Mouse (Mus musculus): ENCODE results near the gene Kdr.

Gene Kdr

GRCm38 (mm10) chr5:75906102-75906501, 72.2 kb downstream of the Kdr start:
- no peak for DNase-seq

- peak in 1 of 2 experiments; percentile 11 for DNase-seq
Observed at GRCm38 (mm10) chr5:75900231-75900920, 77.9 kb downstream of the Kdr start.

GRCm38 (mm10) chr5:75895351-75895750, 82.9 kb downstream of the Kdr start:
- DNase-seq = peak; percentile 19 to 21

- DNase-seq = no peak
Observed at GRCm38 (mm10) chr5:75892956-75893471, 85.2 kb downstream of the Kdr start.

All from cerebellum, postnatal 10 days (tissue).